Mouse (Mus musculus): ENCODE results near the gene Dpy19l1.

GRCm38 (mm10) chr9:24411483-24411882 is 91.5 kb downstream of the Dpy19l1 start:
- TF ChIP-seq POLR2A (IDR thresholded peaks at IDR 0.05; ENCODE audit: borderline replicate concordance, extremely low read depth, low read depth, low read length) (no peak), CTCF (IDR thresholded peaks at IDR 0.05; ENCODE audit: insufficient read depth, low read length) (no peak)
